Mouse (Mus musculus) stomach, embryonic 14.5 days (tissue): ENCODE measurements around the gene Osbp2. TPM values are rescaled to one million over a fixed set of nuclear protein-coding genes. Genes with fewer than 3 reads are reported as not detected.

ENCODE experiments used
- ATAC-seq: fragments of 200-750 bp; cut with Nextera tagmentation; 2 replicates; pipeline ENCODE4 v1.8.0; 2017; ENCODE audit warnings: low read depth, moderate TSS enrichment; ENCODE audit not compliant: insufficient number of reproducible peaks, insufficient read depth, low FRiP score
- H3K27ac ChIP-seq: fragments of 300-500 bp; sonication (generic); 2 replicates; pipeline ENCODE4 v1.5.1; 2014; ENCODE audit warnings: mild to moderate bottlenecking, low read length, moderate library complexity, mixed read lengths
- H3K27me3 ChIP-seq: fragments of 300-500 bp; sonication (generic); 2 replicates; pipeline ENCODE4 v1.6.1; 2014; ENCODE audit warnings: low read length, control low read depth, mixed read lengths; ENCODE audit not compliant: control insufficient read depth, insufficient read depth
- H3K36me3 ChIP-seq: fragments of 300-500 bp; sonication (generic); 2 replicates; pipeline ENCODE4 v1.6.1; 2014; ENCODE audit warnings: mild to moderate bottlenecking, control low read depth, low read length, moderate library complexity, mixed read lengths; ENCODE audit not compliant: control insufficient read depth, insufficient read depth
- H3K4me1 ChIP-seq: fragments of 300-500 bp; sonication (generic); 2 replicates; pipeline ENCODE4 v1.6.1; 2014; ENCODE audit warnings: low read length, control low read depth, mixed read lengths; ENCODE audit not compliant: control insufficient read depth, insufficient read depth
- H3K4me2 ChIP-seq: fragments of 300-500 bp; sonication (generic); replicated peaks from 2 replicates; pipeline ENCODE4 v1.6.1; 2014; ENCODE audit warnings: low read depth, low read length, control low read depth
- H3K4me3 ChIP-seq: fragments of 300-500 bp; sonication (generic); 2 replicates; pipeline ENCODE4 v1.5.1; 2014; ENCODE audit warnings: low read depth, low read length, control low read depth
- H3K9ac ChIP-seq: fragments of 300-500 bp; sonication (generic); replicated peaks from 2 replicates; pipeline ENCODE4 v1.6.1; 2014; ENCODE audit warnings: low read depth, mild to moderate bottlenecking, control low read depth, low read length, moderate library complexity, mixed read lengths
- H3K9me3 ChIP-seq: fragments of 300-500 bp; sonication (generic); 2 replicates; pipeline ENCODE4 v1.6.1; 2016; ENCODE audit warnings: low read depth, low read length, control low read depth; ENCODE audit not compliant: control insufficient read depth
- WGBS: fragments of 180-500 bp; shearing (Covaris S2); extraction: QIAGEN DNeasy Blood & Tissue Kit; methylation state at CpG from one replicate; pipeline ENCODE4 v1.1.7; 2014; 5-methylcytosine and 5-hydroxymethylcytosine counted together
- polyA plus RNA-seq: library from polyadenylated mRNA; unstranded; fragments of >200 nt; fragmentation: Nextera tagmentation; extraction: Ambion mirVana; gene quantifications from 2 replicates; pipeline ENCODE4 v1.2.1, GENCODE M21; 2014

The Osbp2 gene
- polyA plus RNA-seq, 1 experiment from 2014 or later: 0.69 TPM

GRCm38 (mm10) chr11:3716662-3717061, 147.0 kb downstream of the Osbp2 start:
- no peaks in the 10 kb centered on the region for H3K9me3 ChIP-seq
- H3K27ac ChIP-seq: no peak overlapping the region
- no peaks in the 10 kb centered on the region for H3K4me1 ChIP-seq
- H3K27me3 ChIP-seq: no peaks in the 10 kb centered on the region
- H3K36me3 ChIP-seq: no peaks in the 10 kb centered on the region
- H3K4me2 ChIP-seq: no peak overlapping the region
- WGBS: 55% methylated on average over 6 of the region's 6 CpGs
- H3K9ac ChIP-seq: no peak overlapping the region
- no peak for ATAC-seq
- H3K4me3 ChIP-seq: no peak overlapping the region

GRCm38 (mm10) chr11:3714486-3714885, 149.2 kb downstream of the Osbp2 start:
- H3K4me3 ChIP-seq: no peak overlapping the region
- H3K9ac ChIP-seq: no peak overlapping the region
- WGBS: 36% methylated on average over 15 of the region's 15 CpGs
- no peak for ATAC-seq
- H3K4me1 ChIP-seq: no peaks in the 10 kb centered on the region
- no peak overlapping the region for H3K4me2 ChIP-seq
- no peaks in the 10 kb centered on the region for H3K27me3 ChIP-seq
- no peaks in the 10 kb centered on the region for H3K9me3 ChIP-seq
- H3K36me3 ChIP-seq: no peaks in the 10 kb centered on the region
- no peak overlapping the region for H3K27ac ChIP-seq

GRCm38 (mm10) chr11:3710203-3710602, 153.5 kb downstream of the Osbp2 start:
- no peak for ATAC-seq
- Histone ChIP-seq H3K27ac (no peak overlapping the region), H3K9ac (no peak overlapping the region), H3K36me3 (no peaks in the 10 kb centered on the region), H3K27me3 (no peaks in the 10 kb centered on the region), H3K9me3 (no peaks in the 10 kb centered on the region), H3K4me1 (no peaks in the 10 kb centered on the region), H3K4me2 (no peak overlapping the region), H3K4me3 (no peak overlapping the region)
- 68% methylated on average over 14 of the region's 14 CpGs for WGBS

- no peak overlapping the region for H3K4me2 ChIP-seq
- H3K27me3 ChIP-seq: no peaks in the 10 kb centered on the region
- ATAC-seq: no peak
- no peaks in the 10 kb centered on the region for H3K4me1 ChIP-seq
- no peak overlapping the region for H3K9ac ChIP-seq
- WGBS: 74% methylated on average over 8 of the region's 8 CpGs
- no peak overlapping the region for H3K27ac ChIP-seq
- no peak overlapping the region for H3K4me3 ChIP-seq
- H3K9me3 ChIP-seq: no peaks in the 10 kb centered on the region
- no peaks in the 10 kb centered on the region for H3K36me3 ChIP-seq
Measured at GRCm38 (mm10) chr11:3707057-3707456, 156.6 kb downstream of the Osbp2 start.

GRCm38 (mm10) chr11:3704404-3704803, 159.3 kb downstream of the Osbp2 start:
- H3K27ac ChIP-seq: no peak overlapping the region
- H3K4me2 ChIP-seq: no peak overlapping the region
- no peaks in the 10 kb centered on the region for H3K36me3 ChIP-seq
- no peaks in the 10 kb centered on the region for H3K27me3 ChIP-seq
- H3K4me3 ChIP-seq: no peak overlapping the region
- no peaks in the 10 kb centered on the region for H3K4me1 ChIP-seq
- WGBS: 67% methylated on average over 8 of the region's 8 CpGs
- ATAC-seq: no peak
- H3K9ac ChIP-seq: no peak overlapping the region
- no peaks in the 10 kb centered on the region for H3K9me3 ChIP-seq

- WGBS: 57% methylated on average over 7 of the region's 7 CpGs
- no peaks in the 10 kb centered on the region for H3K4me1 ChIP-seq
- 0 out of 2 replicates have a peak, but pooled peaks have one; percentile 53 for ATAC-seq
- H3K36me3 ChIP-seq: no peaks in the 10 kb centered on the region
- no peaks in the 10 kb centered on the region for H3K9me3 ChIP-seq
- no peak overlapping the region for H3K4me2 ChIP-seq
- H3K4me3 ChIP-seq: no peak overlapping the region
- no peaks in the 10 kb centered on the region for H3K27me3 ChIP-seq
- no peak overlapping the region for H3K27ac ChIP-seq
- no peak overlapping the region for H3K9ac ChIP-seq
Measured at GRCm38 (mm10) chr11:3703089-3703992, 160.4 kb downstream of the Osbp2 start.

- Histone ChIP-seq H3K36me3 (no peaks in the 10 kb centered on the region; the same call in 1 of the 2 replicates), H3K27me3 (no peaks in the 10 kb centered on the region), H3K27ac (no peak overlapping the region), H3K4me3 (no peak overlapping the region), H3K9me3 (no peaks in the 10 kb centered on the region), H3K4me1 (no peaks in the 10 kb centered on the region), H3K4me2 (no peak overlapping the region), H3K9ac (no peak overlapping the region)
- 81% methylated on average over 3 of the region's 3 CpGs for WGBS
- ATAC-seq: no peak
Measured at GRCm38 (mm10) chr11:3697441-3697840, 166.3 kb downstream of the Osbp2 start.

GRCm38 (mm10) chr11:3696086-3696616, 167.6 kb downstream of the Osbp2 start:
- Histone ChIP-seq H3K4me3 (no peak overlapping the region), H3K27me3 (no peaks in the 10 kb centered on the region), H3K9ac (no peak overlapping the region), H3K27ac (no peak overlapping the region), H3K4me1 (no peaks in the 10 kb centered on the region), H3K36me3 (peaks cover 3% of the 10 kb centered on the region), H3K4me2 (no peak overlapping the region), H3K9me3 (no peaks in the 10 kb centered on the region)
- no peak for ATAC-seq
- 71% methylated on average over 5 of the region's 5 CpGs for WGBS
